Mouse (Mus musculus) forebrain, embryonic 11.5 days (tissue): Measurements from ENCODE around the gene Cpne4. TPM values are rescaled to one million over a fixed set of nuclear protein-coding genes. Genes with fewer than 3 reads are reported as not detected.

ENCODE experiments used
- ATAC-seq: fragments of 200-750 bp; cut with Nextera tagmentation; replicated peaks from 2 replicates; pipeline ENCODE4 v1.8.0; 2017; ENCODE audit warnings: moderate TSS enrichment; ENCODE audit not compliant: low FRiP score
- DNase-seq: peaks from one replicate; pipeline ENCODE4 v3.0.0-alpha.2; 2017; ENCODE audit warnings: low spot score
- H3K27ac ChIP-seq: fragments of 300-500 bp; sonication (generic); 2 replicates; pipeline ENCODE4 v1.5.1; 2014; ENCODE audit warnings: low read depth, low read length
- H3K27me3 ChIP-seq: fragments of 300-500 bp; sonication (generic); 2 replicates; pipeline ENCODE4 v1.6.1; 2014; ENCODE audit warnings: mild to moderate bottlenecking, low read length, mixed read lengths; ENCODE audit not compliant: control insufficient read depth, insufficient read depth
- H3K36me3 ChIP-seq: fragments of 300-500 bp; sonication (generic); 2 replicates; pipeline ENCODE4 v1.6.1; 2014; ENCODE audit warnings: mild to moderate bottlenecking, low read length, moderate library complexity, mixed read lengths; ENCODE audit not compliant: control insufficient read depth, insufficient read depth
- H3K4me1 ChIP-seq: fragments of 300-500 bp; sonication (generic); replicated peaks from 2 replicates; pipeline ENCODE4 v1.6.1; 2014; ENCODE audit warnings: low read length, mixed read lengths; ENCODE audit not compliant: control insufficient read depth, insufficient read depth
- H3K4me2 ChIP-seq: fragments of 300-500 bp; sonication (generic); 2 replicates; pipeline ENCODE4 v1.6.1; 2014; ENCODE audit warnings: low read depth, mild to moderate bottlenecking, low read length, moderate library complexity, mixed read lengths; ENCODE audit not compliant: severe bottlenecking
- H3K4me3 ChIP-seq: fragments of 300-500 bp; sonication (generic); 2 replicates; pipeline ENCODE4 v1.5.1; 2014; ENCODE audit warnings: low read depth, low read length
- H3K9ac ChIP-seq: fragments of 300-500 bp; sonication (generic); 2 replicates; pipeline ENCODE4 v1.6.1; 2014; ENCODE audit warnings: low read length
- H3K9me3 ChIP-seq: fragments of 300-500 bp; sonication (generic); 2 replicates; pipeline ENCODE4 v1.6.1; 2016; ENCODE audit warnings: low read length, mixed read lengths; ENCODE audit not compliant: control insufficient read depth
- WGBS: fragments of 180-500 bp; shearing (Covaris S2); extraction: QIAGEN DNeasy Blood & Tissue Kit; methylation state at CpG from one replicate; pipeline ENCODE4 v1.1.7; 2014; 5-methylcytosine and 5-hydroxymethylcytosine counted together
- polyA plus RNA-seq: library from polyadenylated mRNA; unstranded; fragments of >200 nt; fragmentation: Nextera tagmentation; extraction: Ambion mirVana; gene quantifications from 2 replicates; pipeline ENCODE4 v1.2.1, GENCODE M21; 2014

Cpne4 gene
- polyA plus RNA-seq, 1 experiment from 2014 or later = 0.25 TPM

DNA sequence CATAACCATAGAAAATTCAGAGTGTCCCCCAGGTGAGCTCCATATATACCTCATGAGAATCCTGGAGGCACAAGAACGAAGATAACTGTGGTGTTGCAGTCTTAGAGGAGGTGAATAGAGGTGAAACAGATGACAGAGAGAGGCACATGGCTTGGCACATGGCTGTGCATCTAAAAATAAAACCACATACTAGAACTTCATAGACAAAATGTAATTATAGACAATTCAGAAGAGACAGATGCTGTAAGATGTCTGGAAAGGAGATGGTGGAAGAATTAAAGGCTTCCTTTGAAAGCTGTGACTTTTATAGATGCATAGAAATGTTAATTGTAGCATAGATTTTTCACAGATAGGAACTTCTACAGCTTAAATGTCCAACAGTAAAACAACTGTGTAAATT is 451.1 kb downstream of the Cpne4 start:
- Histone ChIP-seq H3K4me1 (no peaks in the 10 kb centered on the region), H3K27me3 (no peaks in the 10 kb centered on the region), H3K9ac (no peak overlapping the region), H3K36me3 (no peaks in the 10 kb centered on the region), H3K4me3 (no peak overlapping the region), H3K9me3 (no peaks in the 10 kb centered on the region), H3K27ac (no peak overlapping the region), H3K4me2 (no peak overlapping the region)
- DNase-seq (no peak), ATAC-seq (no peak)
- 70% methylated on average over 1 of the region's 1 CpGs for WGBS

GRCm38 (mm10) chr9:105010721-105011120 is 463.6 kb downstream of the Cpne4 start:
- H3K9me3 ChIP-seq = no peaks in the 10 kb centered on the region
- no peaks in the 10 kb centered on the region for H3K4me1 ChIP-seq
- H3K9ac ChIP-seq = no peak overlapping the region
- no peak overlapping the region for H3K27ac ChIP-seq
- ATAC-seq (no peak), DNase-seq (no peak)
- 31% methylated on average over 2 of the region's 2 CpGs for WGBS
- no peaks in the 10 kb centered on the region for H3K36me3 ChIP-seq
- H3K4me3 ChIP-seq = no peak overlapping the region
- no peak overlapping the region for H3K4me2 ChIP-seq
- no peaks in the 10 kb centered on the region for H3K27me3 ChIP-seq

- H3K4me3 ChIP-seq = no peak overlapping the region
- no peak overlapping the region for H3K27ac ChIP-seq
- H3K27me3 ChIP-seq = no peaks in the 10 kb centered on the region
- DNase-seq (no peak), ATAC-seq (no peak)
- no peaks in the 10 kb centered on the region for H3K36me3 ChIP-seq
- WGBS = 94% methylated on average over 7 of the region's 7 CpGs
- H3K4me1 ChIP-seq = no peaks in the 10 kb centered on the region
- no peaks in the 10 kb centered on the region for H3K9me3 ChIP-seq
- H3K4me2 ChIP-seq = no peak overlapping the region
- no peak overlapping the region for H3K9ac ChIP-seq
Observed at GRCm38 (mm10) chr9:105018186-105018585, 471.1 kb downstream of the Cpne4 start.

DNA sequence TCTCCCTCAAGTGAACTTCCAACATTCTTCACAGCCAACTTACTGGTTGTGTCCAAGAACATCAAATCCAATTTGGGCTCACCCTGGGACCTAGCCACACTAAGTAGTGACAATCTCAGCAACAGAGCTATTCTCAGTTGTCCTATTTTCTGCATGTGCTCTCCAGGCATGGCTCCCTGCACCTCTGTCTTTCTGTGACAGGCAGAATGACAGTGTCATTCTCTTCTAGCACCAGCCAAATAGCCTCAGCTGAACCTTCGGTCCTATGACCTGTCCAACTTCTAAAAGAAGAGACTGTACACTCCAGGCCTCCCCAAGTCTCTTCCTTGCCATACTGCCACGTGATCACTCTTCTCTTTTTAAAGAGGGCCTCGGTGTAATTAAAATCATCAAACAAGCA is 481.2 kb downstream of the Cpne4 start:
- ATAC-seq (no peak), DNase-seq (no peak)
- Histone ChIP-seq H3K27ac (no peak overlapping the region), H3K9ac (no peak overlapping the region), H3K4me2 (no peak overlapping the region), H3K4me3 (no peak overlapping the region), H3K36me3 (no peaks in the 10 kb centered on the region), H3K9me3 (no peaks in the 10 kb centered on the region), H3K27me3 (no peaks in the 10 kb centered on the region), H3K4me1 (no peaks in the 10 kb centered on the region)
- WGBS = 71% methylated on average over 3 of the region's 3 CpGs

- 95% methylated on average over 9 of the region's 9 CpGs for WGBS
- Histone ChIP-seq H3K9me3 (no peaks in the 10 kb centered on the region), H3K36me3 (no peaks in the 10 kb centered on the region), H3K4me1 (no peaks in the 10 kb centered on the region), H3K27ac (no peak overlapping the region), H3K4me2 (no peak overlapping the region), H3K27me3 (no peaks in the 10 kb centered on the region), H3K9ac (no peak overlapping the region), H3K4me3 (no peak overlapping the region)
- no peak for ATAC-seq
- no peak for DNase-seq
Observed at GRCm38 (mm10) chr9:105032572-105032971, 485.5 kb downstream of the Cpne4 start.

- no peaks in the 10 kb centered on the region for H3K36me3 ChIP-seq
- DNase-seq = no peak
- H3K27me3 ChIP-seq = no peaks in the 10 kb centered on the region
- no peaks in the 10 kb centered on the region for H3K4me1 ChIP-seq
- no peak overlapping the region for H3K4me2 ChIP-seq
- no peaks in the 10 kb centered on the region for H3K9me3 ChIP-seq
- H3K9ac ChIP-seq = no peak overlapping the region
- ATAC-seq = no peak
- no peak overlapping the region for H3K27ac ChIP-seq
- WGBS = 91% methylated on average over 7 of the region's 7 CpGs
- H3K4me3 ChIP-seq = no peak overlapping the region
Observed at GRCm38 (mm10) chr9:105033641-105034040, 486.6 kb downstream of the Cpne4 start.

- H3K36me3 ChIP-seq = no peaks in the 10 kb centered on the region
- DNase-seq (no peak), ATAC-seq (no peak)
- H3K4me3 ChIP-seq = no peak overlapping the region
- H3K27me3 ChIP-seq = no peaks in the 10 kb centered on the region
- no peaks in the 10 kb centered on the region for H3K4me1 ChIP-seq
- 77% methylated on average over 3 of the region's 3 CpGs for WGBS
- no peak overlapping the region for H3K9ac ChIP-seq
- no peak overlapping the region for H3K4me2 ChIP-seq
- no peak overlapping the region for H3K27ac ChIP-seq
- no peaks in the 10 kb centered on the region for H3K9me3 ChIP-seq
Observed at GRCm38 (mm10) chr9:105037847-105038246, 490.8 kb downstream of the Cpne4 start.

DNA sequence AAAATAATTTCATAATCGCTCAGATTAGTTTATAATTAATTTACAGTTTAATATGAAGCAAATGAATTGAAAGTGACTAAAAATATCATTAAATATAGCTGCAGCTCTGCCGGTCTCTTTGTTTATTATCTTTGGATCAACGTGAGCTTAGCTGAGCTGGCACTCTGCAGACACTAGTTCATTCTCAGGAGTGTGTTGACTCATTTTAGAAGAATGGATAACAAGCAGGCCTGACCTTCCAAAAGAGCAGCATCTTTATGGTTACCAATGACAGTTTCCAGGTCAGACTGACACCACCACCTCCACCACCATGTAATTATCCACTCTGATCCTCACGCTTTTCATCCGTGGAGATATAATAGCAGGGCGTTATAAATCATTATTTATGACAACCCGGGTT is 498.9 kb downstream of the Cpne4 start:
- no peaks in the 10 kb centered on the region for H3K4me1 ChIP-seq
- no peaks in the 10 kb centered on the region for H3K36me3 ChIP-seq
- H3K27ac ChIP-seq = no peak overlapping the region
- ATAC-seq (no peak), DNase-seq (no peak)
- no peak overlapping the region for H3K4me2 ChIP-seq
- H3K27me3 ChIP-seq = no peaks in the 10 kb centered on the region
- no peaks in the 10 kb centered on the region for H3K9me3 ChIP-seq
- H3K9ac ChIP-seq = no peak overlapping the region
- 81% methylated on average over 7 of the region's 7 CpGs for WGBS
- H3K4me3 ChIP-seq = no peak overlapping the region

DNA sequence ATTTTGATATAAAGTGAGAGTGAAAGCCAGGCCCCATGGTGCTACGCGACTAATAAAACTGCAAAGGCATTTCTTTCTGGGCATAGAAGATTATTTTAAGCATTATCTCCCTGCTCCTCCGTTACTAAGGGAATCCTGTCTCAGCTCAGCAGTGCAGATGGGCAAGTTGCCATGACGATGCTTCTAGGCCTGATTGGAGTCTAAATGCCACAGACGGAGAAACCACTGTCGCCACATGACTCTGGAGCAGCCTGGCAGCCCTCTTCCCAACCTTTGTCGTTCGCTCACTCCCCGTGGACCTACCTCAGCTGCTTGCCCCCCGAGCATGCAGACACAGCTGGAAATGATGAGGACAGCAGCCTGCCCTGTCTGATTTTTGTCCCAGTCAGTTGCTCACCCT is 501.3 kb downstream of the Cpne4 start:
- ATAC-seq = no peak
- no peaks in the 10 kb centered on the region for H3K36me3 ChIP-seq
- H3K4me2 ChIP-seq = no peak overlapping the region
- no peaks in the 10 kb centered on the region for H3K27me3 ChIP-seq
- no peaks in the 10 kb centered on the region for H3K9me3 ChIP-seq
- H3K9ac ChIP-seq = no peak overlapping the region
- 66% methylated on average over 10 of the region's 10 CpGs for WGBS
- H3K4me3 ChIP-seq = no peak overlapping the region
- DNase-seq = no peak
- no peak overlapping the region for H3K27ac ChIP-seq
- no peaks in the 10 kb centered on the region for H3K4me1 ChIP-seq
